Mouse (Mus musculus) heart, embryonic 14.5 days (tissue): ENCODE data around the gene Sigmar1. TPM values are rescaled to one million over a fixed set of nuclear protein-coding genes. Genes with fewer than 3 reads are reported as not detected.
"Not testable (repeated sequence)": the region's sequence is repeated elsewhere in the genome, so short reads cannot be mapped to it uniquely, and the experiment has no call there.

Source experiments
- ATAC-seq: fragments of 200-750 bp; cut with Nextera tagmentation; 2 replicates; pipeline ENCODE4 v1.8.0; 2017; ENCODE audit warnings: low read depth, moderate TSS enrichment; ENCODE audit not compliant: insufficient number of reproducible peaks, insufficient read depth, low FRiP score
- H3K27ac ChIP-seq, 2 experiments: fragments of 200-500 bp in 1 of 2; fragments of 300-500 bp in 1 of 2; sonication (generic) in 1 of 2; replicated peaks in 1 of 2; 2 replicates each; pipeline ENCODE4 v1.5.1; 2012 to 2014; ENCODE audit warnings: low read depth in 2 of 2, low read length in 2 of 2, control low read depth in 1 of 2, mild to moderate bottlenecking in 1 of 2, mixed read lengths in 1 of 2; ENCODE audit not compliant: control insufficient read depth in 1 of 2, insufficient read depth in 1 of 2
- H3K27me3 ChIP-seq: fragments of 300-500 bp; sonication (generic); 2 replicates; pipeline ENCODE4 v1.6.1; 2014; ENCODE audit warnings: mild to moderate bottlenecking, low read length, control low read depth; ENCODE audit not compliant: control insufficient read depth, insufficient read depth
- H3K36me3 ChIP-seq: fragments of 300-500 bp; sonication (generic); 2 replicates; pipeline ENCODE4 v1.6.1; 2014; ENCODE audit warnings: mild to moderate bottlenecking, control low read depth, low read length, mixed read lengths; ENCODE audit not compliant: control insufficient read depth, insufficient read depth
- H3K4me1 ChIP-seq, 2 experiments: fragments of 200-500 bp in 1 of 2; fragments of 300-500 bp in 1 of 2; sonication (generic) in 1 of 2; 2 replicates each; pipeline ENCODE4 v1.6.1; 2012 to 2014; ENCODE audit warnings: low read length in 2 of 2, control low read depth in 1 of 2, mixed read lengths in 1 of 2; ENCODE audit not compliant: control insufficient read depth in 2 of 2, insufficient read depth in 2 of 2
- H3K4me2 ChIP-seq: fragments of 300-500 bp; sonication (generic); 2 replicates; pipeline ENCODE4 v1.6.1; 2014; ENCODE audit warnings: mild to moderate bottlenecking, low read length
- H3K4me3 ChIP-seq, 2 experiments: fragments of 200-500 bp in 1 of 2; fragments of 300-500 bp in 1 of 2; sonication (generic) in 1 of 2; 2 replicates each; pipeline ENCODE4 v1.5.1; 2012 to 2014; ENCODE audit warnings: low read length in 2 of 2, mild to moderate bottlenecking in 2 of 2, control low read depth in 1 of 2, low read depth in 1 of 2, moderate library complexity in 1 of 2; ENCODE audit not compliant: control insufficient read depth in 1 of 2, insufficient read depth in 1 of 2
- H3K9ac ChIP-seq: fragments of 300-500 bp; sonication (generic); 2 replicates; pipeline ENCODE4 v1.6.1; 2014; ENCODE audit warnings: mild to moderate bottlenecking, low read length
- H3K9me3 ChIP-seq: fragments of 300-500 bp; sonication (generic); 2 replicates; pipeline ENCODE4 v1.6.1; 2016; ENCODE audit warnings: low read length, control low read depth; ENCODE audit not compliant: control insufficient read depth
- WGBS: fragments of 180-500 bp; shearing (Covaris S2); extraction: QIAGEN DNeasy Blood & Tissue Kit; methylation state at CpG from one replicate; pipeline ENCODE4 v1.1.7; 2014; 5-methylcytosine and 5-hydroxymethylcytosine counted together
- polyA plus RNA-seq: library from polyadenylated mRNA; unstranded; fragments of >200 nt; fragmentation: Nextera tagmentation; extraction: Ambion mirVana; gene quantifications from 2 replicates; pipeline ENCODE4 v1.2.1, GENCODE M21; 2014

The Sigmar1 gene
- polyA plus RNA-seq, 1 experiment from 2014 or later = 57.0 TPM

DNA sequence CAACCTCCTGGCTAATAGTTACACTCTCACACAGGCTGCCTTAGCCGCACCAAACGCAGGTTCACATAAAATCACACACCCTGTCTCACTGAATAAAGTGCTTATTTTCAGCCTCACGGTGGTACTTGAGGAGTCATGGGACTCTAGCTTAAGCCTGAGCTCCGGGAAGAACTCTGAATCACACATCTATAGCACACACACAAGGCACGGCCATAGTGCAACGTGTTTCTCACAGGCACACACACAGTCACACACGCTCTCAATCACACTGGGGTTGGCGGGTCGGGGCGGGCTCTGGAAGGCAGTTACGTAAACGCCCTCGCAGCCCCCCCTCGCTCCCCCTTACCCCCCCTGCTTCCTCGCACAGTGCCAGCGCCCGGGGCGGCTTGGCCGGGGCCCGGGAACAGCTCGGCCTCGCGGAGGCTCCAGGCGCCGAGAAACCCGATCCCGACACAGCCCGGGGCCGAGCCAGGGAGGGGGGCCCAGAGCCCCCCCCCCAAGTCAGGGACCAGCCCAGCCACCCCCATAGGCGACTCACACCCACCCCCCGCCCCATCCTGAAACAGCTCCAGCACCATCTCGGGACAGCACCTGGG, 57.4 kb downstream of the Sigmar1 start:
- peak overlapping the region; percentile 23; the same call in 1 of the 2 replicates for H3K4me2 ChIP-seq
- 6% methylated on average over 18 of the region's 32 CpGs for WGBS
- not testable (repeated sequence) for H3K27me3 ChIP-seq, H3K4me3 ChIP-seq, H3K27ac ChIP-seq, H3K9me3 ChIP-seq, H3K4me1 ChIP-seq, H3K9ac ChIP-seq, ATAC-seq, H3K36me3 ChIP-seq

DNA sequence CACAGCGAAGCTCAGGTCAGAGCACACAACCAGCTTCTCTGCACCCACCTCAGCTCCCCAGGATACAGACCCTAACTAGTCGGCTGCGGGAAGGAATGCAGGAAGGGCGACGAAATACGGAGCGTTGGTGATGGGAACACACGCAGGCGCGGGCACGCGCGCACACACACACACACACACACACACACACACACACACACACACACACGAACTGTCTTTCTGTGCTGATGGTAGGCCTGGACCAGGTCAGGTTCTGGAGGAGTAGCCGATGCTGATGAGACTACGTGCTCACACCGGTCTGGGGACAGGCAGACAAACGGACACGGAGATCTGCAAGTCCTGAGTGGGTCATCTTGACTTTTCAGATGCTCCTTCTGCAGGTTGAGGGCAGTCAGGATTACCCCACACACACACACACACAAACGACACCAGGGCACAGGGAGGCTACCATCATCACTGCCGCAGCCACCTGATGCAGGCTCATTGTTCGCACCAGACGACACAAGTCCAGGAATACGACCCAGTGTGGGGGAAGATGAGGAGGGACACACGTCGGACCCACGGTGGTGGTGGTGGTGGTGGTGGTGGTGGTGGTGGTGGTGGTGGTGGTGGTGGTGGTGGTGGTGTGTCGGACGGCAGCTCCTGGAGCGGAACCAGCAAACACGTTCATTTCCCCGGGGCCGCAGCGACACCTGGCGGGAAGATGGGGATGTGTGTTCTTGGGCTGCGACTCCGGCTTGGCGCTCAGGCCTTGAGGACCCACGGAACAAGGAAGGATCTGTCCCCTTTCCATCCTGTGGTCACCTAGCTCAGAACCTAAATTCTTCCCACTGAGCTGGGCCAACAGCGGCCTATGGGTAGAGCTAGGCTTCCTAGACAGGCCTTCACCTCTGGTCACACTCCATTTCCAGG, 58.8 kb downstream of the Sigmar1 start, which contains the start of gene Cntfr:
TSS of gene Cntfr (minus strand) at position 160 of the 912 bp plus-strand sequence.
- peak within 1 kb of the TSS in 1 of 2 experiments; percentile 9; a peak in 1 of 4 replicates for H3K4me3 ChIP-seq
- not testable (repeated sequence) for H3K27me3 ChIP-seq, H3K9me3 ChIP-seq, H3K27ac ChIP-seq, H3K36me3 ChIP-seq, H3K9ac ChIP-seq, ATAC-seq, H3K4me1 ChIP-seq
- peak within 1 kb of the TSS; percentile 37 for H3K4me2 ChIP-seq
- 11% methylated on average over 29 of the region's 40 CpGs for whole genome bisulfite sequencing

DNA sequence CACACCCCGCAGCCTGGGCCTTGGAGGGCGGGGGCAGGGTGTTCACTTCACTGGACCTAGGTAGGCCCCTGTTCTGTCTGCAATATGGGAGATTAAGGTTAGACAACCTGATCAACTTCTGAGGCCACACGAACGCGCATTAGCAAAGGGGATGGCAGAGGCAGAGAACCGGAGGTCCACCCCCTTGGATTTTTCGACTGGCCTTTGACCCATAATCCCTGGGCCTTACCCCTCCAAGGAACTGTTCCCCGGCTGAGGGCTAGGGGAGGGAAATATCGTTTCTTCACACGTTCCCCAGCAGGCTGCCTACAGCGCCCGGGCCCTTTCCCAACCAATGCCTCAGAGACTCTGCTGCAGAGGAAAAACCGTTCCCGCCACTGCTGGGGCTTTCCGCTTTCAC, 59.5 kb downstream of the Sigmar1 start:
- WGBS = 11% methylated on average over 10 of the region's 15 CpGs
- not testable (repeated sequence) for H3K27ac ChIP-seq, H3K9ac ChIP-seq, H3K27me3 ChIP-seq, H3K4me3 ChIP-seq, ATAC-seq, H3K36me3 ChIP-seq, H3K4me1 ChIP-seq, H3K9me3 ChIP-seq
- peak overlapping the region; percentile 37 for H3K4me2 ChIP-seq

DNA sequence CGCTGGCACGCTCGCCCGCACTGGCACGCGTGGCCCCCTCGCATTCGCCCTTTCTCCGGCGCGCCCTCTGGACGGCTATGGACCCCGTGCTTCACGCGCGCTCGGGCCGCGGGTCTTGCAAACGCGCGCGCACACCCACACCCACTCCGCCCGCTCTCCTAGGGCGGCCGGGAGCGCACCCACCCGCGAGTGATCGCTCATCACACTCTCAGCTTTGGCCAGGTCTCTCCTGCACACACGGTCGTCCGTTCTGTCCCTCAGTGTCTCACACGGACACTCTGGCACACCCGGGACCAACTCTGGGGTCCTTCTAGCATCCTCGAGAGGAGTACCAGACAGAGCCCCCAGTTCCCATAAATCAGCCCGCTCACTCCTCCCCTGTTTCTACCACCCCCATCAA, 60.2 kb downstream of the Sigmar1 start:
- not testable (repeated sequence) for ATAC-seq, H3K9me3 ChIP-seq, H3K4me1 ChIP-seq, H3K9ac ChIP-seq, H3K36me3 ChIP-seq, H3K27ac ChIP-seq, H3K4me3 ChIP-seq, H3K27me3 ChIP-seq
- H3K4me2 ChIP-seq = peak overlapping the region; percentile 37
- 8% methylated on average over 14 of the region's 38 CpGs for WGBS

DNA sequence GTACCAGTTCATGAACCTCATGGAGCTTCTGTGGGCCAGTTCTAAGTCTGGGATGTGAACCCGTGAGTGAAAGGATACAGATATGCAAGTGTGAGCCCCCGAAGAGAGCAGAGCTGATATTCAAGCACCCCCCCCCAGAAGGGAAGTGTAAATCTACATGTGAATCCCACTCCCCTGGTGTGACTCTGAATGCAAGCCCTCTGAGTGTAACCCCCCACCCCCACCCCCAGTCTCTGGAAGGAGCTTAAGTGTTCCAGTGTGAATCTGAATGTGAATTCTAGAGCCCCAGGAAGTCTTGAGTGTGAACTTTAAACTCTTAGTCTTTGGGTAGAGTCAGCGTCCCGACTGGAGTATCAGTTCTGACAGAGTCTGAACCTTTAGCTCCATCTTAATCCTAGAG, 62.4 kb downstream of the Sigmar1 start:
- H3K27me3 ChIP-seq, H3K9me3 ChIP-seq, H3K9ac ChIP-seq, H3K36me3 ChIP-seq, H3K4me1 ChIP-seq, H3K4me2 ChIP-seq, H3K27ac ChIP-seq, H3K4me3 ChIP-seq, ATAC-seq: not testable (repeated sequence)
- WGBS = 19% methylated on average over 4 of the region's 4 CpGs

DNA sequence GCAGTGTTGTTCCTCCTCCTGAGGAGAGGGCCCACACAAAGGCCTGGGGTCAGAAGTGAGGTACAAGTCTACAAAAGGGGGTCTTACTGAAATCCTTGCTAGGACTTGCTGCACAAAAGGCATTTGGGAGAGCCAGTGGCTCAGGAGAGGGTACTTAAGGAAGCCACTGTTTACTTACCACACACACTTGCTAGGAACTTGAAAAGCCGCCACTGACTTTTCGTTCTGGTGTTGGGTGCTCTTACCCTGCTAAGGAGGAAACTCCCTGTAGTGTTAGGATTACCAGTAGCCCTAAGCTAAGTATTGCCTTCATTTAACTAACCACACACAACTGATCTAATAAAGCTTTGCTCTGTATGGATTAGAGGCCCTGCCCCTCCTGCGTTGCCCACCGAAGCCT, 65.9 kb downstream of the Sigmar1 start:
- WGBS = no CpG with 5 or more reads among the region's 4 CpGs
- not testable (repeated sequence) for H3K36me3 ChIP-seq, ATAC-seq, H3K27me3 ChIP-seq, H3K27ac ChIP-seq, H3K4me3 ChIP-seq, H3K4me2 ChIP-seq, H3K9ac ChIP-seq, H3K4me1 ChIP-seq, H3K9me3 ChIP-seq

DNA sequence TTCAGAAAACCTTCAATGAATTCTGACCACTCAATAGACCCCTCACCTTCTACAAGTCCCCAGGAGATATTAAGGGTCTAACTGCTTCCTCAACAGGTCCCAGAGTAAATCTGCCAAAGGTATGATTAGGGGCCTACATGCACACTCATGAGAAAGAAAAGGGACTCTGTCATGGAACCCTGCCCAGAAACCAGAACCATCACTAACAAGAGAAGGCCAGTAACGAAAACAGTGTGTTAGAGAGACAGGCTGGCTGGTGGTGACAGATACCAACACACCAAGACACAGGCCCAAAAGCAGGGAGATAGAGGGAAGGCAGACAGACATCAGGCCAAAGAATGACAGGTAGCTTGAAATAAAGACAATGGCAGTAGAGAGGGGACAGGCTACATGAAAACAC, 67.4 kb downstream of the Sigmar1 start:
- not testable (repeated sequence) for H3K9ac ChIP-seq, H3K4me2 ChIP-seq, ATAC-seq, H3K27ac ChIP-seq, H3K9me3 ChIP-seq, H3K4me3 ChIP-seq, H3K36me3 ChIP-seq, H3K4me1 ChIP-seq, H3K27me3 ChIP-seq
- WGBS = 50% methylated on average over 1 of the region's 1 CpGs
